Mouse (Mus musculus): ENCODE measurements at regions not wholly inside any gene's neighbourhood (a gene's known extent, or its start where the extent isn't known, plus 50 kb on each side); places are given as distances from the start of the nearest gene placed in this dataset.

GRCm38 (mm10) chr8:89541231-89541630 is 497.3 kb upstream of the Sall1 start:
- WGBS: 46% methylated on average over 3 of the region's 3 CpGs
- TF ChIP-seq CTCF (IDR thresholded peaks at IDR 0.05; ENCODE audit: low read depth): no peak
- no peaks in the 10 kb centered on the region for H3K4me1 ChIP-seq (ENCODE audit: insufficient read depth)

GRCm38 (mm10) chr8:89534605-89535004 is 490.6 kb upstream of the Sall1 start:
- no peak overlapping the region for H3K27ac ChIP-seq (ENCODE audit: low read depth, low read length)
- no peak for ATAC-seq
- no peak for TF ChIP-seq CTCF (IDR thresholded peaks at IDR 0.05; ENCODE audit: low read depth)
- H3K9me3 ChIP-seq (ENCODE audit: low read length): no peaks in the 10 kb centered on the region
- no peak overlapping the region for H3K4me2 ChIP-seq (ENCODE audit: low read depth)
- peaks cover 5% of the 10 kb centered on the region; the same call in 1 of the 2 replicates for H3K27me3 ChIP-seq (ENCODE audit: insufficient read depth, low read length)
- 74% methylated on average over 10 of the region's 10 CpGs for WGBS
- H3K9ac ChIP-seq: no peak overlapping the region
- no peak for DNase-seq
- no peaks in the 10 kb centered on the region for H3K4me1 ChIP-seq (ENCODE audit: insufficient read depth)
- H3K36me3 ChIP-seq (ENCODE audit: insufficient read depth): no peaks in the 10 kb centered on the region
- H3K4me3 ChIP-seq (ENCODE audit: low read depth, low read length): no peak overlapping the region

More at GRCm38 (mm10) chr8:89541231-89541630, 497.3 kb upstream of the Sall1 start:
- H3K27ac ChIP-seq (ENCODE audit: low read depth, low read length): no peak overlapping the region
- no peak overlapping the region for H3K4me2 ChIP-seq (ENCODE audit: low read depth)
- H3K27me3 ChIP-seq (ENCODE audit: insufficient read depth, low read length): no peaks in the 10 kb centered on the region; the same call in 1 of the 2 replicates
- no peaks in the 10 kb centered on the region for H3K36me3 ChIP-seq (ENCODE audit: insufficient read depth)
- H3K9me3 ChIP-seq (ENCODE audit: low read length): no peaks in the 10 kb centered on the region
- DNase-seq (no peak), ATAC-seq (no peak)
- no peak overlapping the region for H3K4me3 ChIP-seq (ENCODE audit: low read depth, low read length)
- no peak overlapping the region for H3K9ac ChIP-seq

- H3K4me1 ChIP-seq (ENCODE audit: insufficient read depth): no peaks in the 10 kb centered on the region
- 95% methylated on average over 6 of the region's 6 CpGs for WGBS
- no peak overlapping the region for H3K4me2 ChIP-seq (ENCODE audit: low read depth)
- H3K9ac ChIP-seq: no peak overlapping the region
- DNase-seq (no peak), ATAC-seq (no peak)
- H3K27ac ChIP-seq (ENCODE audit: low read depth, low read length): no peak overlapping the region
- H3K4me3 ChIP-seq (ENCODE audit: low read depth, low read length): no peak overlapping the region
- peaks cover 24% of the 10 kb centered on the region; the same call in 1 of the 2 replicates for H3K27me3 ChIP-seq (ENCODE audit: insufficient read depth, low read length)
- no peak for TF ChIP-seq CTCF (IDR thresholded peaks at IDR 0.05; ENCODE audit: low read depth)
- no peaks in the 10 kb centered on the region for H3K9me3 ChIP-seq (ENCODE audit: low read length)
- H3K36me3 ChIP-seq (ENCODE audit: insufficient read depth): no peaks in the 10 kb centered on the region
These were observed 481.1 kb upstream of the Sall1 start for GRCm38 (mm10) chr8:89525041-89525440.

- no peak overlapping the region for H3K4me2 ChIP-seq (ENCODE audit: low read depth)
- ATAC-seq (no peak), DNase-seq (no peak)
- no peaks in the 10 kb centered on the region for H3K4me1 ChIP-seq (ENCODE audit: insufficient read depth)
- H3K9ac ChIP-seq: no peak overlapping the region
- no peaks in the 10 kb centered on the region for H3K9me3 ChIP-seq (ENCODE audit: low read length)
- H3K27ac ChIP-seq (ENCODE audit: low read depth, low read length): no peak overlapping the region
- TF ChIP-seq CTCF (IDR thresholded peaks at IDR 0.05; ENCODE audit: low read depth): no peak
- no peaks in the 10 kb centered on the region for H3K36me3 ChIP-seq (ENCODE audit: insufficient read depth)
- no peak overlapping the region for H3K4me3 ChIP-seq (ENCODE audit: low read depth, low read length)
- H3K27me3 ChIP-seq (ENCODE audit: insufficient read depth, low read length): peaks cover 24% of the 10 kb centered on the region; the same call in 1 of the 2 replicates
- WGBS: 81% methylated on average over 3 of the region's 3 CpGs
These were observed 479.4 kb upstream of the Sall1 start for GRCm38 (mm10) chr8:89523336-89523735.

GRCm38 (mm10) chr8:89516602-89517001 is 472.6 kb upstream of the Sall1 start:
- Histone ChIP-seq H3K4me3 (ENCODE audit: low read depth, low read length) (no peak overlapping the region), H3K9ac (no peak overlapping the region), H3K4me1 (ENCODE audit: insufficient read depth) (no peaks in the 10 kb centered on the region), H3K9me3 (ENCODE audit: low read length) (no peaks in the 10 kb centered on the region), H3K27ac (ENCODE audit: low read depth, low read length) (no peak overlapping the region), H3K36me3 (ENCODE audit: insufficient read depth) (no peaks in the 10 kb centered on the region), H3K4me2 (ENCODE audit: low read depth) (no peak overlapping the region), H3K27me3 (ENCODE audit: insufficient read depth, low read length) (peaks cover 4% of the 10 kb centered on the region; the same call in 1 of the 2 replicates)
- no peak for TF ChIP-seq CTCF (IDR thresholded peaks at IDR 0.05; ENCODE audit: low read depth)
- DNase-seq: no peak
- WGBS: 48% methylated on average over 2 of the region's 2 CpGs
- ATAC-seq: no peak

GRCm38 (mm10) chr8:89514270-89514669 is 470.3 kb upstream of the Sall1 start:
- ATAC-seq: peak; percentile 87
- H3K9me3 ChIP-seq (ENCODE audit: low read length): no peaks in the 10 kb centered on the region
- no peak for TF ChIP-seq CTCF (IDR thresholded peaks at IDR 0.05; ENCODE audit: low read depth)
- no peak overlapping the region for H3K9ac ChIP-seq
- peaks cover 4% of the 10 kb centered on the region for H3K27me3 ChIP-seq (ENCODE audit: insufficient read depth, low read length)
- no peak overlapping the region for H3K4me3 ChIP-seq (ENCODE audit: low read depth, low read length)
- H3K4me2 ChIP-seq (ENCODE audit: low read depth): no peak overlapping the region
- no peak overlapping the region for H3K27ac ChIP-seq (ENCODE audit: low read depth, low read length)
- no peaks in the 10 kb centered on the region for H3K36me3 ChIP-seq (ENCODE audit: insufficient read depth)
- DNase-seq: peak; percentile 90
- no peaks in the 10 kb centered on the region for H3K4me1 ChIP-seq (ENCODE audit: insufficient read depth)
- 47% methylated on average over 3 of the region's 3 CpGs for WGBS

- TF ChIP-seq CTCF (IDR thresholded peaks at IDR 0.05; ENCODE audit: low read depth): no peak
- peaks cover 11% of the 10 kb centered on the region for H3K27me3 ChIP-seq (ENCODE audit: insufficient read depth, low read length)
- no peak overlapping the region for H3K9ac ChIP-seq
- no peaks in the 10 kb centered on the region for H3K9me3 ChIP-seq (ENCODE audit: low read length)
- H3K27ac ChIP-seq (ENCODE audit: low read depth, low read length): no peak overlapping the region
- no peak for ATAC-seq
- H3K36me3 ChIP-seq (ENCODE audit: insufficient read depth): no peaks in the 10 kb centered on the region
- H3K4me1 ChIP-seq (ENCODE audit: insufficient read depth): no peaks in the 10 kb centered on the region
- 49% methylated on average over 6 of the region's 6 CpGs for WGBS
- no peak overlapping the region for H3K4me2 ChIP-seq (ENCODE audit: low read depth)
- DNase-seq: no peak
- H3K4me3 ChIP-seq (ENCODE audit: low read depth, low read length): no peak overlapping the region
These were observed 463.7 kb upstream of the Sall1 start for GRCm38 (mm10) chr8:89507639-89508038.

All from forebrain, postnatal 0 days (tissue).